Mouse (Mus musculus): ENCODE data around the gene Lactb. TPM values are rescaled to one million over a fixed set of nuclear protein-coding genes. Genes with fewer than 3 reads are reported as not detected.

The Lactb gene
- polyA plus RNA-seq, 1 experiment from 2014 or later: 8.5 TPM

DNA sequence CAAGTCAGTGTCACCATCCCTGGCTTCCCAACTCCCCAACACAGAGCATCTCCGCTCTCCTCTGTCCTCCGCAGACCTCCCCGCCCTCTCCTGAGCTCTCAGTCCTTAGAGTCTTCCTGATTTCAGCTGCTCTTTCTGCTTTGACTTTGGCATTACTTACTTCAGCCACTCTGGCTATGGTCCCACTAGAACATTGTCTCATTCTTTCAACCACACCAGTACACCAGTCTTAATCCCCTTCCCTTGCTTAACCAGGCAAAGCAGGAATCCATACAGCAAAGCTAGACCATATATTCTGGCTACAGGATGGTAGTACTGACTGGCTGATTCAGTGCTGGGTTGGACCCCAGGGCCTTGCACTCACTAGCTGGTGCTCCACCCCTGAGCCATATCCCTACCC is 17.8 kb downstream of the Lactb start:
- Histone ChIP-seq H3K9ac (ENCODE audit: low read length) (no peak overlapping the region), H3K4me1 (ENCODE audit: control insufficient read depth in 2 of 2, insufficient read depth in 2 of 2, low read length in 2 of 2) (no peaks in the 10 kb centered on the region), H3K4me3 (ENCODE audit: control insufficient read depth in 1 of 2, insufficient read depth in 1 of 2, low read depth in 1 of 2, low read length in 2 of 2) (no peak overlapping the region), H3K36me3 (ENCODE audit: control insufficient read depth, insufficient read depth, low read length) (no peaks in the 10 kb centered on the region), H3K27me3 (ENCODE audit: control insufficient read depth, insufficient read depth, low read length) (no peaks in the 10 kb centered on the region), H3K9me3 (ENCODE audit: control insufficient read depth, low read length) (no peaks in the 10 kb centered on the region), H3K4me2 (ENCODE audit: low read length) (no peak overlapping the region), H3K27ac (replicated peaks in 1 of 2; ENCODE audit: control insufficient read depth in 1 of 2, insufficient read depth in 1 of 2, low read depth in 2 of 2, low read length in 2 of 2) (no peak overlapping the region)
- 91% methylated on average over 3 of the region's 3 CpGs for WGBS
- no peak for ATAC-seq (ENCODE audit: insufficient number of reproducible peaks, insufficient read depth, low FRiP score, low read depth)

DNA sequence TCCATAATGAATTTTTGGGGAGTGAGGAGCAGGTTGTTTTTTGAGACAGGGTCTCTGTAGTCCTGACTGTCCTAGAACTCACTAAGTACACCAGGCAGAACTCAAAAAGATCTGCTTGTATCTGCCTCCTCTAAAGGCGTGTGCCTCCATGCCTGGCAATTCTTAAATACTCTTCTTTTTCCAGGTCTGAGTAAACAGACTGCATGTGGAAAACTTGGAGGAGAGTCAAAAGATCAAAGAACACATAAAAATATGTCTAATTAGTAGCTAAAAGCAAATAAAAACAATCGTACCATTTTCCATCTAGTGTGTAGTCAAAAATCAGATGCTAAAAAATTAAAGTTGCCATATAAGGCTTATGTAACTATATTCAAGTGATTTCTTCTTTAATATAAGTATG is 22.4 kb downstream of the Lactb start:
- no peak overlapping the region for H3K27ac ChIP-seq (replicated peaks in 1 of 2; ENCODE audit: control insufficient read depth in 1 of 2, insufficient read depth in 1 of 2, low read depth in 2 of 2, low read length in 2 of 2)
- WGBS: 77% methylated on average over 2 of the region's 2 CpGs
- H3K4me2 ChIP-seq (ENCODE audit: low read length): no peak overlapping the region
- H3K36me3 ChIP-seq (ENCODE audit: control insufficient read depth, insufficient read depth, low read length): peaks cover 14% of the 10 kb centered on the region
- no peak overlapping the region for H3K4me3 ChIP-seq (ENCODE audit: control insufficient read depth in 1 of 2, insufficient read depth in 1 of 2, low read depth in 1 of 2, low read length in 2 of 2)
- no peaks in the 10 kb centered on the region for H3K9me3 ChIP-seq (ENCODE audit: control insufficient read depth, low read length)
- ATAC-seq (ENCODE audit: insufficient number of reproducible peaks, insufficient read depth, low FRiP score, low read depth): no peak
- H3K4me1 ChIP-seq (ENCODE audit: control insufficient read depth in 2 of 2, insufficient read depth in 2 of 2, low read length in 2 of 2): no peaks in the 10 kb centered on the region
- no peaks in the 10 kb centered on the region for H3K27me3 ChIP-seq (ENCODE audit: control insufficient read depth, insufficient read depth, low read length)
- no peak overlapping the region for H3K9ac ChIP-seq (ENCODE audit: low read length)

DNA sequence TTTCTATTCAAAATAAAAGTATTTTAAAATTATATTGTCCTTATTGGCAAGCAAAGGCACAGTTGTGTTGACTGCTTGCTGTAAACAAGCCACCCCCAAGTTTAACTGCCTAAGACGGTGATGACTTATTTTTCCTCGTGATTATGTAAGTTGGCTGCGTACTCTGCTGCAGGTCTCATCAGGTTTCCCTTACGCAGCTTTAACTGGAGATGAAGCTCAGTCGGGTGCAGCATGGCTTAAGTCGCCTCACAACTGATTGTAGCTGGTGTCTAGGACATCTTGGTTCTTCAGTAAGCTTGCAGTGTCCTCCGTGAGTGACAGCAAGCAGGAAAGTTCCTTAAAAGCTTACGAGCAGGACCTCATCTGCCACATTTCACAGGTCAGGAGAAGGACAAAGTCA is 23.0 kb downstream of the Lactb start:
- WGBS: 71% methylated on average over 8 of the region's 8 CpGs

DNA sequence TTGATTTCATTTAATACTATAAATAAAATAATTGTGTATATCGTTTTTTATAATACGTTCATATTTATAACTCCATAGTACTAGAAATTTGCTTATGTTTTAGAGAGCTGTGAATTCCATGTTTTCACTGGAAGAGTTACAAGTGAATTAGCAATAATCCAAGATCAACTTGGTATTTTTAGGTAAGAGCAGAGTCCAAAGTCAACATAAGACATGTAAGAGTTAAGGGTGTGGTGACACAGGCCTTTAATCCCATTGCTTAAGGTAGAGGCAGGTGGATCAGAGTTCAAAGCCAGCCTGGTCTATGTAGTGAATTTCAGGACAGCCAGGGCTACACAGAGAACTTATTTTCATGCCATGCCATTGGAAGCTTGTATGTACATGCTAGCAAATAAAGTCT is 26.7 kb downstream of the Lactb start:
- ATAC-seq (ENCODE audit: insufficient number of reproducible peaks, insufficient read depth, low FRiP score, low read depth): no peak
- 97% methylated on average over 2 of the region's 2 CpGs for WGBS

More for the DNA sequence above, 23.0 kb downstream of the Lactb start:
- Histone ChIP-seq H3K9me3 (ENCODE audit: control insufficient read depth, low read length) (no peaks in the 10 kb centered on the region), H3K27ac (replicated peaks in 1 of 2; ENCODE audit: control insufficient read depth in 1 of 2, insufficient read depth in 1 of 2, low read depth in 2 of 2, low read length in 2 of 2) (no peak overlapping the region), H3K4me2 (ENCODE audit: low read length) (no peak overlapping the region), H3K9ac (ENCODE audit: low read length) (no peak overlapping the region), H3K4me3 (ENCODE audit: control insufficient read depth in 1 of 2, insufficient read depth in 1 of 2, low read depth in 1 of 2, low read length in 2 of 2) (no peak overlapping the region), H3K4me1 (ENCODE audit: control insufficient read depth in 2 of 2, insufficient read depth in 2 of 2, low read length in 2 of 2) (no peaks in the 10 kb centered on the region), H3K27me3 (ENCODE audit: control insufficient read depth, insufficient read depth, low read length) (no peaks in the 10 kb centered on the region), H3K36me3 (ENCODE audit: control insufficient read depth, insufficient read depth, low read length) (peaks cover 20% of the 10 kb centered on the region)
- no peak for ATAC-seq (ENCODE audit: insufficient number of reproducible peaks, insufficient read depth, low FRiP score, low read depth)

DNA sequence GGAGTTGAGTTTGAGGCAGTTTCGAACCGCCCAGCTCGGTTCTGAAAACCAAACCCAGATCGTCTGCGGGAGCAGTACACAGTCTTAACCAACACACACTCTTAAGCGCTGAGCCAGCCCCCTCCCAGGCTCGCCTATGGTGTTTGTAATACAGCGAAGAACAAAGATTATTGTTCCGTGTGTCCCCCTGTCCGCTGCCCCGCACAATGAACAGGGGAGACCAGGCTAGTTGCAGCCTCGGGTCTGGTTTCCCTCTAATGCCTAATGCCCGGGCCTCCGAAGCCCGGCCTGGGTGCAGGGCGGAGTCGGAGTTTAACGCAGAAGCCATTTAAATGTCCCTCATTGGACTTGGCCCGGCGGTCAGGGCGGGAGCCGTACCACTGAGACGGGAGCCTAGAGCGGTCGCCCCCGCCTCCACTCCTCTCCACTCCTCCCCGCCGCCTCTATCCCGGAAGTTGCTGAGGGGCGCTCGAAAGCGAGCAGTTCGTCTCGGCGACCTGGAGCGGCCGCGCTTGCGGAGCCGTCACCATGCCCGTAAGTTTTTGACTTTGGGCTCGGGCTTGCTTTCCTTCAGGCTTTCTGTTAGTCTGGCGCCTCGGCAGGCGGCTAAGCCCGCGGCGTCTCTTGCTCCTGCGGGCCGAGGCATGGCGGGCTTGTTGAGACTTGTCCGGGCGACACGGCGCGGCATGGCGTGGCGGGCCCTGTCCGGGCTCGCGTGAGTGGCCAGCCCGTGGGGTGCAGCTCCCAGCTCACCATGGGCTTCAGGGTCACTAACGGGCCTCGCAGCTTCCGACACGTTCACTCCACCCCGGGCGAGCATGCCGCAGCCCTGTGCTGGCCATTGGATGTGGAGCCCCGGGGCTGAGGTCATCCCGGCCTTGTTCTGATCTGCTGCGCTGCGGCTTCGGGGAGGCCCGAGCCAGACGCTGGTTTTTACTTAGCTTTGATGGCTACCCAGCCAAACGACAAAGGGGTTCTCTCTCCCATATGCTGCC is 29.3 kb downstream of the Lactb start, which contains the start of gene Rps27l:
Rps27l (plus strand) TSS at position 440 of the 995 bp plus-strand sequence.
- Histone ChIP-seq H3K4me3 (ENCODE audit: control insufficient read depth in 1 of 2, insufficient read depth in 1 of 2, low read depth in 1 of 2, low read length in 2 of 2) (peak within 1 kb of the TSS; percentile 80 to 91), H3K4me1 (ENCODE audit: control insufficient read depth in 2 of 2, insufficient read depth in 2 of 2, low read length in 2 of 2) (peaks cover 0 to 8% of the 10 kb centered on the region in 2 experiments; a peak in 2 of 4 replicates), H3K4me2 (ENCODE audit: low read length) (peak within 1 kb of the TSS; percentile 76), H3K9me3 (ENCODE audit: control insufficient read depth, low read length) (no peaks in the 10 kb centered on the region), H3K27ac (replicated peaks in 1 of 2; ENCODE audit: control insufficient read depth in 1 of 2, insufficient read depth in 1 of 2, low read depth in 2 of 2, low read length in 2 of 2) (peak within 1 kb of the TSS; percentile 88 to 96), H3K36me3 (ENCODE audit: control insufficient read depth, insufficient read depth, low read length) (peaks cover 20% of the 10 kb centered on the region), H3K9ac (ENCODE audit: low read length) (peak within 1 kb of the TSS; percentile 86), H3K27me3 (ENCODE audit: control insufficient read depth, insufficient read depth, low read length) (no peaks in the 10 kb centered on the region)
- peak; percentile 99 for ATAC-seq (ENCODE audit: insufficient number of reproducible peaks, insufficient read depth, low FRiP score, low read depth)
- under 1% methylated on average over 77 of the region's 77 CpGs for WGBS

More for the DNA sequence above, 26.7 kb downstream of the Lactb start:
- H3K36me3 ChIP-seq (ENCODE audit: control insufficient read depth, insufficient read depth, low read length): peaks cover 20% of the 10 kb centered on the region
- H3K4me2 ChIP-seq (ENCODE audit: low read length): no peak overlapping the region
- H3K4me1 ChIP-seq (ENCODE audit: control insufficient read depth in 2 of 2, insufficient read depth in 2 of 2, low read length in 2 of 2): peaks cover 0 to 8% of the 10 kb centered on the region in 2 experiments; a peak in 2 of 4 replicates
- H3K4me3 ChIP-seq (ENCODE audit: control insufficient read depth in 1 of 2, insufficient read depth in 1 of 2, low read depth in 1 of 2, low read length in 2 of 2): no peak overlapping the region
- no peaks in the 10 kb centered on the region for H3K27me3 ChIP-seq (ENCODE audit: control insufficient read depth, insufficient read depth, low read length)
- no peaks in the 10 kb centered on the region for H3K9me3 ChIP-seq (ENCODE audit: control insufficient read depth, low read length)
- H3K27ac ChIP-seq (replicated peaks in 1 of 2; ENCODE audit: control insufficient read depth in 1 of 2, insufficient read depth in 1 of 2, low read depth in 2 of 2, low read length in 2 of 2): no peak overlapping the region
- no peak overlapping the region for H3K9ac ChIP-seq (ENCODE audit: low read length)

DNA sequence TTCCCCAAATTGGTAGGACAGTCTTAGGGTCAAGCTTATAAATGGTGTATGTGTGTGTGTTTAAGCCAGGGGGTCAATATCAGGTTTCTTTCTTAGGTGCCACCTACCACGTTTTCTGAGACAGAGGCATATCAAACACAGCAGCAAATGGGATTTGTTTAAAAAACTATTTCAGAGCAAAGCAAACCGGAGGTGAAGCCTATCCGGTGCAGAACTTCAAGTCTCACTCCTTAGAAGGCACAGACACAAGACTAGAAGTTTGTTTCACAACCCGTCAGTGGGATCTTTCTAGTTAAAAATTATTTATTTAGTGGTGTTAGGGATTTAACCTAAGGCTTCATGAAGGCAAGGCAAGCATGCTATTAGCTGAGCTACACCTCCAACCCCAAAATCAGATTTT is 30.1 kb downstream of the Lactb start:
- peak overlapping the region; percentile 86 for H3K9ac ChIP-seq (ENCODE audit: low read length)
- peak overlapping the region; percentile 76 for H3K4me2 ChIP-seq (ENCODE audit: low read length)
- peaks cover 20% of the 10 kb centered on the region for H3K36me3 ChIP-seq (ENCODE audit: control insufficient read depth, insufficient read depth, low read length)
- H3K27ac ChIP-seq (replicated peaks in 1 of 2; ENCODE audit: control insufficient read depth in 1 of 2, insufficient read depth in 1 of 2, low read depth in 2 of 2, low read length in 2 of 2): peak overlapping the region; percentile 88 to 96
- no peak for ATAC-seq (ENCODE audit: insufficient number of reproducible peaks, insufficient read depth, low FRiP score, low read depth)
- H3K9me3 ChIP-seq (ENCODE audit: control insufficient read depth, low read length): no peaks in the 10 kb centered on the region
- peaks cover 0 to 8% of the 10 kb centered on the region in 2 experiments; a peak in 2 of 4 replicates for H3K4me1 ChIP-seq (ENCODE audit: control insufficient read depth in 2 of 2, insufficient read depth in 2 of 2, low read length in 2 of 2)
- WGBS: 20% methylated on average over 4 of the region's 4 CpGs
- no peaks in the 10 kb centered on the region for H3K27me3 ChIP-seq (ENCODE audit: control insufficient read depth, insufficient read depth, low read length)
- peak overlapping the region; percentile 80 to 91 for H3K4me3 ChIP-seq (ENCODE audit: control insufficient read depth in 1 of 2, insufficient read depth in 1 of 2, low read depth in 1 of 2, low read length in 2 of 2)

DNA sequence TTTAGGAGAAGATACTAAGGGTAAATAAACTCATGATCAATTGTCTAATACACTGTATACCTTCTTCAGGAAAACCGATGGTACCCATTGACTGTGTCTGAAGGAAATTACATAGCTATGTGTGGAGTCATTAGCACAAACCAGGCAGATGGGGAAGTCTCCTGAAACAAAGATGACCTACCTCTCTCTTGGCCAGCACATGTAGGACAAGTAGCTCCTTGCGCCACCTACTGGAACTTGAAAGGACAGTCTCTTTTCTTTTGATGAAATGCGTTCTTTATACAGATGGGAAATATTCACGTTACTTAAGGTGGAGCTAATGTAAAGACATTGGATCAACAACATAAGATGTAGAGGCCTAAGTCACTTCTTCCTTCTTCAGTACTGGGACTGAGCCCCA is 36.4 kb downstream of the Lactb start:
- Histone ChIP-seq H3K9me3 (ENCODE audit: control insufficient read depth, low read length) (no peaks in the 10 kb centered on the region), H3K4me1 (ENCODE audit: control insufficient read depth in 2 of 2, insufficient read depth in 2 of 2, low read length in 2 of 2) (peaks cover 2 to 6% of the 10 kb centered on the region in 2 experiments; a peak in 1 of 4 replicates), H3K4me2 (ENCODE audit: low read length) (no peak overlapping the region), H3K27ac (replicated peaks in 1 of 2; ENCODE audit: control insufficient read depth in 1 of 2, insufficient read depth in 1 of 2, low read depth in 2 of 2, low read length in 2 of 2) (no peak overlapping the region), H3K9ac (ENCODE audit: low read length) (no peak overlapping the region), H3K4me3 (ENCODE audit: control insufficient read depth in 1 of 2, insufficient read depth in 1 of 2, low read depth in 1 of 2, low read length in 2 of 2) (no peak overlapping the region), H3K36me3 (ENCODE audit: control insufficient read depth, insufficient read depth, low read length) (no peaks in the 10 kb centered on the region), H3K27me3 (ENCODE audit: control insufficient read depth, insufficient read depth, low read length) (no peaks in the 10 kb centered on the region)
- ATAC-seq (ENCODE audit: insufficient number of reproducible peaks, insufficient read depth, low FRiP score, low read depth): no peak
- WGBS: 7% methylated on average over 4 of the region's 4 CpGs

All from heart, embryonic 14.5 days (tissue).